Mouse (Mus musculus) mature B cell (primary cell): Measurements from ENCODE around the gene Cd320.
"Not testable (repeated sequence)": the region's sequence is repeated elsewhere in the genome, so short reads cannot be mapped to it uniquely, and the experiment has no call there.

Experiments used
- in situ Hi-C: fragments of 300-500 bp; cut with MboI; formaldehyde crosslinking; loops from 2 replicates; pipeline ENCODE4 v1.14.3; 2019

Gene Cd320

DNA sequence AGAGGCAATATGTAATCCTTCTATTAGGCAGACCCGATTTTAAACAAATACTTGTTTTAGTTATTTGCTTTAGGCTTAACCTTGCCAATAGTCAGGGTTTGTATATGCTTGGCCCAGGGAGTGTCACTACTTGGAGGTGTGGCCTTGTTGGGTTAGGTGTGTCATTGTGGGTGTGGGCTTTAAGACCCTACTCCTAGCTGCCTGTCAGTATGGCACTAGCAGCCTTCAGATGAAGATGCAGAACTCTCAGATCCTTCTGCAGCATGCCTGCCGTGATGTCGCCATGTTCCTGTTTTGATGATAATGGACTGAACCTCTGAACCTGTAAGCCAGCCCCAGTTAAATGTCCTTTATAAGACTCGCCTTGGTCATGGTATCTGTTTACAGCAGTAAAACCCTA is 50.1 kb downstream of the Cd320 start:
- in situ Hi-C loops: not testable (repeated sequence)

DNA sequence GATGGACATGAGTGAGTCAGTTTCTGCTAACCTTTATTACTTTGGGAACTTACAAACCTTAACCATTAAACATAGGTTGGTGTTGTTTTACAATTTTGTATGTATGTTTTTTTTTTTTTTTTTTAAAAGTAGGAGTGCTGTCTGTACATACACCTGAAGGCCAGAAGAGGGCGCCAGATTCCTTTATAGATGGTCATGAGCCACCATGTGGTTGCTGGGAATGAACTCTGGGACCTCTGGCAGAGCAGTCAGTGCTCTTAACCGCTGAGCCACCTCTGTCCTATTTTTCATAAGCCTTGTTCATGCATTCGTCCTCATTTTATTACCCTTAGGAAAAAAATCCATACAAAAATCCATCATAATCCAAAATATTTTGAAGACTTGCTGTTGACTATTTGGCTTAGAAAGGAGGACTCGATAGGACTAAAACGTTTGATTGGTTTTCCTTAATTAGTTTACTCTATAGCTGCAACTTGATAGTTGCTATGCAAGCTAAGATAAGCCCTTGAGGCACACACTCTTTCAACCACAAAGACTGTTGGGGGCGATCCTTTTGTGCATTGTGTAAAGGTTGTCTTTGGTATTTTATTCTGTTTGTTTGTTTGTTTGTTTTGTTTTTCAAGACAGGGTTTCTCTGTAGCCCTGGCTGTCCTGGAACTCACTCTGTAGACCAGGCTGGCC is 54.4 kb downstream of the Cd320 start:
- in situ Hi-C loops: no loop called here

DNA sequence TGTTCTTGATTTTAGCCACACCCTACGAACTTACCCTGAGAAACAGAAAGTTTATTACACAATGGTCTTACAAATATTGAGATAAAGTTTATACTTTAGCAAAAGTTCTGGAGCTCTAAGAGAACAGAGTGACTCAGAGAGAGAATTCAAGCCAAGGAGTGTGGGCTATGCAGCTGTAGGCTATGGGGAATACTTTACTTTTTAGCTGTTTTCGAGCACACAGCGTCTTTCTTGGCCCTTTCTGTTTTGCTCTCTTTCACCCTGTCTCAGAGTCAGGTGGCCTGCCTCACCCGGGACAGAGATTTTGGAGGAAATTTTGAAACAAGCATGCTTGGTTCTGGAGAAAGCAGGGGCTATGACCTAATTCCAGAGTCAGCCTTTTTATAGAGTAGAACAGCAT is 55.3 kb downstream of the Cd320 start:
- in situ Hi-C loops: not testable (repeated sequence)
